13 mouse cellular contexts compared by ENCODE assay signal in genomic region chr12:78059965-78060364, GRCm38 (mm10).
"Had no signal": no experiment of that assay in that cellular context is flagged by ENCODE, and none has a peak within 500 bp of the region (broad histone marks: within the 10 kb centered on the region; RNA-seq: fewer than 3 reads in every experiment).

No protein-coding gene starts in this region.

- H3K9ac ChIP-seq: lung, embryonic 14.5 days; midbrain, embryonic 12.5 days; neural tube, embryonic 12.5 days; stomach, embryonic 15.5 days had no signal

- H3K27ac ChIP-seq: midbrain, embryonic 10.5 days; midbrain, embryonic 12.5 days; neural tube, embryonic 12.5 days; stomach, embryonic 15.5 days; stomach, postnatal 0 days had no signal

- H3K27me3 ChIP-seq: neural tube, embryonic 12.5 days had no signal

- H3K4me3 ChIP-seq: midbrain, embryonic 10.5 days; midbrain, embryonic 12.5 days; neural tube, embryonic 12.5 days; stomach, embryonic 15.5 days had no signal

- DNase-seq: lung, adult 18-20 months; lung, embryonic 14.5 days; lung, postnatal 10 days; lung, postnatal 4 days; midbrain, embryonic 14.5 days; thymus, adult 2 months; thymus, postnatal 25 days; thymus, postnatal 4 days had no signal

- H3K4me1 ChIP-seq: neural tube, embryonic 12.5 days had no signal

- H3K9me3 ChIP-seq: midbrain, embryonic 10.5 days; midbrain, embryonic 12.5 days; neural tube, embryonic 12.5 days; stomach, embryonic 15.5 days had no signal

- H3K36me3 ChIP-seq: midbrain, embryonic 10.5 days; midbrain, embryonic 12.5 days; neural tube, embryonic 12.5 days; stomach, embryonic 15.5 days had no signal

- H3K4me2 ChIP-seq: lung, embryonic 14.5 days; midbrain, embryonic 12.5 days; neural tube, embryonic 12.5 days; stomach, embryonic 15.5 days had no signal
